Mouse (Mus musculus): Measurements from ENCODE around the gene Tmem268.

The Tmem268 gene

DNA sequence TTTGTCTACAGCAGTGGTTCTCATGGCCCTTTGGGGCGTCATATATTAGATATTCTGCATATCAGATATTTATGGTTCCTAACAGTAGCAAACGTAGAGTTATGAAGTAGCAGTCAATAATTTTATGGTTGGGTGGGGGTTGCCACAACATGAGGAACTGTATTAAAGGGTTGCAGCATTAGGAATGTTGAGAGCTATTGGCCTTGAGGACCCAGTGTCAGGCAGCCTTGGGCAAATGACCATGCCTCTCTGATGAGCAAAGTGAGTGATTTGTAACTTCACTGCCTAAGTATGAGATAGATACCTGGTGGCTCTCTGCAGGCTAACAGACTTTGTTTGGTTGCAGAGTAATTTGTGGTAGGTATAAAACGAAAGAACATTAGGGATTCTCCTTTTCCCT is 7.7 kb upstream of the Tmem268 start:
- peaks cover 41% of the 10 kb centered on the region for H3K4me1 ChIP-seq (replicated peaks; ENCODE audit: low read depth, low read length)
- H3K27me3 ChIP-seq (ENCODE audit: insufficient read depth, low read length), result no peaks in the 10 kb centered on the region
- TF ChIP-seq POU5F1 (IDR thresholded peaks at IDR 0.05; ENCODE audit: borderline replicate concordance, low read length), result no peak
- TF ChIP-seq CTCF (conservative IDR thresholded peaks at IDR 0.05; ENCODE audit: low read length), result no peak
- H3K36me3 ChIP-seq (ENCODE audit: insufficient read depth, low read length), result peaks cover 79% of the 10 kb centered on the region
- no peaks in the 10 kb centered on the region for H3K9me3 ChIP-seq (ENCODE audit: low read length)
- no peak overlapping the region for H3K4me3 ChIP-seq (replicated peaks; ENCODE audit: low read length)

DNA sequence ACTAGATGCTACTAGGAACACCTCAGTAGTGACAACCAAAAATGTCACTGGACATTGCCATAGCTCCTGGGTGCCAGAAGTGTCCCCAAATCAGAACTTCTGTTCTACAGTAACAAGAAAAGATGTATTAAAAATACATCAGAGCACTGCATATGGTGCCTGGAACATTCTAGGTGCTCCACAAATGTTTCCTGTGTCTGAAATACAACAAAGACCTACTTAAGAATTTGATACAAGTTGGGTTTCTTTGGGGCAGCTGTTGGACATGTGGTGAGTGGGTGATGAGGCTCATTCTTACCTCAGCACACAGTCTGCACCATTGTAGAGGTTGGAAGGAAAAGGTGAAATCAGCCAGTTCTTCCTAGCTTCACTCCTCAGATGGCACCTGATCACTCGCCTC is 5.7 kb upstream of the Tmem268 start:
- no peaks in the 10 kb centered on the region for H3K9me3 ChIP-seq (ENCODE audit: low read length)
- H3K4me3 ChIP-seq (replicated peaks; ENCODE audit: low read length), result no peak overlapping the region
- H3K4me1 ChIP-seq (replicated peaks; ENCODE audit: low read depth, low read length), result peaks cover 40% of the 10 kb centered on the region
- TF ChIP-seq NANOG (IDR thresholded peaks at IDR 0.05; ENCODE audit: borderline replicate concordance, low read length), result no peak
- TF ChIP-seq CTCF (conservative IDR thresholded peaks at IDR 0.05; ENCODE audit: low read length), result no peak
- TF ChIP-seq POU5F1 (IDR thresholded peaks at IDR 0.05; ENCODE audit: borderline replicate concordance, low read length), result no peak
- H3K27me3 ChIP-seq (ENCODE audit: insufficient read depth, low read length), result no peaks in the 10 kb centered on the region
- peaks cover 65% of the 10 kb centered on the region for H3K36me3 ChIP-seq (ENCODE audit: insufficient read depth, low read length)

DNA sequence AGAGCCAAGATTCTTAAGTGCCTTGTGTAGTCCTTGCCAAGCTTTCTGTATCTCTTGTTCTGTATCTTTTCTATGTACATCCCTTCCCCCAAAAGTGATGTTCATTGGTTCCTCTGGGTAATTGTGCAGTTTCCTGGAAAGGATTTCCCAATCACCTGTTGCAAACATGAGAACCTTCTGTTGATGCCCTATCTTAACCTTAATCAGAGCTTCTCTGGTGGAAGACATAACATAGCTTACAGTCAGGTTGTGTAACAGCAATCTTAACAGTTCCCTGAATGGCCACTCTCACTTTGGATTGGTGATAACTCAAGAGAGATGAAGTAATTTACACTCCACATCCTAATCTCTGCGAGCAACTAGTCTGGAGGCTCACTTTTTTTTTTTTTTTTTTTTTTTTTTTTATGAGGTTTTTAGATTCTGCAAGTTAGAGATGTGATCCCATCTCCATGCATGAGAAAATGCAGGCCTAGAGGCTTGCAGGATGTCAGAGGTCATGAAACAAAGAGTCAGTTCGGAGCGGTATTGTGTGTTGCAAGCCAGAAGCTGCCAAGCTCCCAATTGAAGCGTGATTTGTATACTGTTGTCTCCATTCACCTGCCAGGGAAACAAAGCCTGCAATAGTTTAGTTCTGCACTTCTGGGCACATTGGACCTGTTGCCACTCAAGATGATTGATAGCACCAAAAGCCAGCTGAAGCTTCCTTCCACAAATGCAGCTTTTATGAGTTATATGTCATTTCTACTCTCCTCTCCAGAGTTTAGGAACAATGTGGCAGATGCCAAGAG is 4.6 kb upstream of the Tmem268 start:
- H3K4me1 ChIP-seq (replicated peaks; ENCODE audit: low read depth, low read length), result peaks cover 36% of the 10 kb centered on the region
- TF ChIP-seq POU5F1 (IDR thresholded peaks at IDR 0.05; ENCODE audit: borderline replicate concordance, low read length) (no peak), NANOG (IDR thresholded peaks at IDR 0.05; ENCODE audit: borderline replicate concordance, low read length) (no peak), CTCF (conservative IDR thresholded peaks at IDR 0.05; ENCODE audit: low read length) (no peak)
- no peak overlapping the region for H3K4me3 ChIP-seq (replicated peaks; ENCODE audit: low read length)
- H3K36me3 ChIP-seq (ENCODE audit: insufficient read depth, low read length), result peaks cover 53% of the 10 kb centered on the region
- no peaks in the 10 kb centered on the region for H3K27me3 ChIP-seq (ENCODE audit: insufficient read depth, low read length)
- H3K9me3 ChIP-seq (ENCODE audit: low read length), result no peaks in the 10 kb centered on the region

DNA sequence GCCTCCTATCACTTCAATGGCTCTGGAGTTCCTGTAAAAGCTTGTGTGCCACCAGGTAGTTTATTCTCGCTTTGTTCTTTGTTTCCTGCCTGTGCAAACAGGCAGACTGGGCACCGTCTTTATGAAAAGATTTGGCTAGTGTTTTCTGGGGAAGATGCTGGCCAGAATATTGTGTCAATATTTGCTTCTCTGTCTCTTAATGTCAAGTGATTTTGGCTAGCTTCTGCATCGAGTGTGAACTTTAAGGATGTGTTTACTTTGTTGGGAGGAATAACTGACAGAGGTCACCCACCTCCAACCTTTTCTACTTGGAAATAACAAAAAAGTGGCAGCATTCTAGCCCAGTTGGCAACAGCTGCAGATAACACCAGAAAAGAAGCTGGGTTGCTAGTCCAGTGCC is 4.0 kb upstream of the Tmem268 start:
- no peak for TF ChIP-seq CTCF (conservative IDR thresholded peaks at IDR 0.05; ENCODE audit: low read length)
- TF ChIP-seq POU5F1 (IDR thresholded peaks at IDR 0.05; ENCODE audit: borderline replicate concordance, low read length), result no peak
- TF ChIP-seq NANOG (IDR thresholded peaks at IDR 0.05; ENCODE audit: borderline replicate concordance, low read length), result no peak
- 0 out of 2 replicates have a peak, but pooled peaks cover 2% of the 10 kb centered on the region for H3K27me3 ChIP-seq (ENCODE audit: insufficient read depth, low read length)
- no peaks in the 10 kb centered on the region for H3K9me3 ChIP-seq (ENCODE audit: low read length)
- H3K4me3 ChIP-seq (replicated peaks; ENCODE audit: low read length), result no peak overlapping the region
- peaks cover 47% of the 10 kb centered on the region for H3K36me3 ChIP-seq (ENCODE audit: insufficient read depth, low read length)
- H3K4me1 ChIP-seq (replicated peaks; ENCODE audit: low read depth, low read length), result peaks cover 42% of the 10 kb centered on the region

DNA sequence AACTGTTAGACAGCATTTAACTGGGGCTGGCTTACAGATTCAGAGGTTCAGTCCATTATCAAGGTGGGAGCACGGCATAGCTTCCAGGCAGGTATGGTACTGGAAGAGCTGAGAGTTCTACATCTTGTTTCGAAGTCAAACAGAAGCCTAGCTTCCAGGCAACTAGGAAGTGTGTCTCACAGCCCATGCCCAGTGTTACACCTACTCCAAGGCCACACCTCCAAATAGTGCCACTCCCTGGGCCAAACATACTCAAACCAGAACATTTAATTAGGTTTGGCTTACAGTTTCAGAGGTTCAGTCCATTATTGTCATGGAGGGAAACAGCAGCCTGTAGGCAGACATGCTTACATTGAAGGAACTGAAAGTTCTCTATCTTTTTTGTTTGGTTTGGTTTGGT is 3.5 kb upstream of the Tmem268 start:
- H3K9me3 ChIP-seq (ENCODE audit: low read length), result no peaks in the 10 kb centered on the region
- TF ChIP-seq NANOG (IDR thresholded peaks at IDR 0.05; ENCODE audit: borderline replicate concordance, low read length) (no peak), POU5F1 (IDR thresholded peaks at IDR 0.05; ENCODE audit: borderline replicate concordance, low read length) (no peak), CTCF (conservative IDR thresholded peaks at IDR 0.05; ENCODE audit: low read length) (no peak)
- 0 out of 2 replicates have a peak, but pooled peaks cover 4% of the 10 kb centered on the region for H3K27me3 ChIP-seq (ENCODE audit: insufficient read depth, low read length)
- no peak overlapping the region for H3K4me3 ChIP-seq (replicated peaks; ENCODE audit: low read length)
- H3K4me1 ChIP-seq (replicated peaks; ENCODE audit: low read depth, low read length), result peaks cover 47% of the 10 kb centered on the region
- H3K36me3 ChIP-seq (ENCODE audit: insufficient read depth, low read length), result peaks cover 44% of the 10 kb centered on the region

DNA sequence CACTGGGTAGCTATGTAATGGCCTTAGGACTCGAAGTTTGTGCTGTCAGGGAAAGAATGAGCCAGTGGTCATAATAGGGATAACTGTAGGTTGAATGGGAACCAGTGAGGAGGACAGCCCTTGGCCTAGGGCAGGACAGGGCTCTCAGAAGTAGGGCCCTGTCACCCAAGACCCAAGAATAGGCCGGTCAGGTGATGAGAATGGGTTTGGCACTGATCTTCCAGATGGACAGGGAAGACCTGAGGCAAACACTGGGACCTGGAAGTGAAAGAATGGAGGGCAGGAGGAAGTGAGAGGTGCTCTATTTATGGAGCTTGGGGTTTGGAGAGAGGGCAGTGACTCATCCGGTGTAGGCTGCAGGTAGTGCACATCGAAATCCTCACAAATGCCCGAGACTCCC is 1.9 kb upstream of the Tmem268 start:
- Histone ChIP-seq H3K4me3 (replicated peaks; ENCODE audit: low read length) (0 out of 2 replicates have a peak overlapping the region, but pooled peaks have one; percentile 86), H3K36me3 (ENCODE audit: insufficient read depth, low read length) (peaks cover 32% of the 10 kb centered on the region), H3K4me1 (replicated peaks; ENCODE audit: low read depth, low read length) (peaks cover 62% of the 10 kb centered on the region), H3K27me3 (ENCODE audit: insufficient read depth, low read length) (0 out of 2 replicates have a peak, but pooled peaks cover 4% of the 10 kb centered on the region), H3K9me3 (ENCODE audit: low read length) (no peaks in the 10 kb centered on the region)
- TF ChIP-seq NANOG (IDR thresholded peaks at IDR 0.05; ENCODE audit: borderline replicate concordance, low read length) (no peak), POU5F1 (IDR thresholded peaks at IDR 0.05; ENCODE audit: borderline replicate concordance, low read length) (no peak), CTCF (conservative IDR thresholded peaks at IDR 0.05; ENCODE audit: low read length) (no peak)

DNA sequence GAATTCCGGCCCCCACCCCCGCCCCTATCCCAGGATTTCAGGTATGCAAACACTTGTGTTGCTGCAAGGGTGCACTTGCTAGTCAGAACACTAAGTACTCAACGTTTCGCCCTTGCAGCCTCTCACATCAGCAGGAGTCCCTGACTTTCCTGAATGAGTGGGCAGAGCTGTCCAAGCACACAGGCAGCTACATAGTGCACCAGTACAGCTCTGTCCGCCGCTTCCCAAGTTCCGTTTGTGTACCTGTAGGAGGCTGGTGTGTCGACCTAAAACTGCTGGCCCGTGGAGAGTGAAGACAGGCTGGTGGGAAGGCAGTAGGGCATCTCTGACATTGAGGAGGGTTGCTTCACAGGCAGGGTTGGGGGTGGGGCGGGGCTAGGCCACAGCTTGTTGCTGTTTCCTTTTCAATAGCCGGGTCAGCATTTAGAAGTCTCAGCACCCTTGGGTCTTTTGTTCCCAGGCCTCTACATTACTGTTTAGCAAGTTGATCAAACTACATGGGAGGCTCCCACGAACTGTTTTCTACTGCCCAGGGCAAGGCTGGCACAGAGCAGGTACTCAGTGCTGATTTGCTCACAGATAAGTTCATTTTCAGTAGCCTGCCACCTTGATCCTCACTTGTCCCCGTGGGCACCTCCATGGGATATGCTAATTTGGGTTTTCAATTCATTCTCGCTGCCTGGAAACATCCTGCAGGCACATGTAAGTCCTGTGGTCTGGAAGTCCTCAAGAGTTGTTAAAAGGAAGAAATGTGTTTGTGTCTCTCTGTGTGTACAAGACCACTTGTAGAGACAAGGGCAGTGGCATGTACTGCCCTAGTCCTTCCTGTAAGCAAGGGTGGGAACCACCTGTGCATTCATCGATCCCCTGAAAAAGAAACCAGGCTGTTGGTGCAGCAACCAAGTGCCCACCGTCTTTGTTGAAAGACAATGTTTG is 1.2 kb upstream of the Tmem268 start:
- peak; percentile 10; the same call in 1 of the 2 replicates for TF ChIP-seq NANOG (IDR thresholded peaks at IDR 0.05; ENCODE audit: borderline replicate concordance, low read length)
- TF ChIP-seq CTCF (conservative IDR thresholded peaks at IDR 0.05; ENCODE audit: low read length), result no peak
- Histone ChIP-seq H3K4me1 (replicated peaks; ENCODE audit: low read depth, low read length) (peaks cover 62% of the 10 kb centered on the region), H3K4me3 (replicated peaks; ENCODE audit: low read length) (peak overlapping the region; percentile 86), H3K27me3 (ENCODE audit: insufficient read depth, low read length) (0 out of 2 replicates have a peak, but pooled peaks cover 4% of the 10 kb centered on the region), H3K36me3 (ENCODE audit: insufficient read depth, low read length) (peaks cover 27% of the 10 kb centered on the region), H3K9me3 (ENCODE audit: low read length) (no peaks in the 10 kb centered on the region)

DNA sequence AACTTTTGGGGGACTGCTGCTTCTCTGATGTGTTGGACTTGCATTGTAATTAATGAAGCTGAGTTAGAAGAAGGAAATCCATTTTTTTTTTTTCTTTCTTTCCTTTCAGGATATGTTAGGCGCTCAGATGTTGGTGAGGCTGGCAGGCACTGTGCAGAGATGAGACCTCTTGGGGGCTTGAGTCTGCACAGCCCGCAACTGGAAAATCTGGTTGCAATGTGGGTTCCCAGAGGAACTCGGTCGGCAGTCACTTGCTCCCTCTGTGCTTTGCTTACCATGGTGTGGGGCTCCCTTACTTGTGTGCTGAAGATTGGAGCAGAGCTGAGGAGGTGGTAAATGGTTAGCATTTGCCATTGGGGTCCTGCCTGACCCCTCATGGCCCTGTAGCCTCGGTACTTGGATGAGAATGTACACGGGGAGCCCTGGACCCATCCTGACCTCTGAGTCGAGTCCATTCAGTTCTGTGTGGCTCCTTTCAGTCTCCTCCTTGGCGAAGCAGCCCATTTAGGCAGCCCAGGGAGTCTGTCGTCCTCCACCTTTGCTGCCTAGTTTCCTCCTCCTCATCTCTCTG is 631 bp downstream of the Tmem268 start:
- H3K36me3 ChIP-seq (ENCODE audit: insufficient read depth, low read length), result peaks cover 28% of the 10 kb centered on the region
- 0 out of 2 replicates have a peak, but pooled peaks cover 4% of the 10 kb centered on the region for H3K27me3 ChIP-seq (ENCODE audit: insufficient read depth, low read length)
- H3K9me3 ChIP-seq (ENCODE audit: low read length), result no peaks in the 10 kb centered on the region
- H3K4me1 ChIP-seq (replicated peaks; ENCODE audit: low read depth, low read length), result peaks cover 62% of the 10 kb centered on the region
- H3K4me3 ChIP-seq (replicated peaks; ENCODE audit: low read length), result peak overlapping the region; percentile 86
- no peak for TF ChIP-seq POU5F1 (IDR thresholded peaks at IDR 0.05; ENCODE audit: borderline replicate concordance, low read length)
- TF ChIP-seq CTCF (conservative IDR thresholded peaks at IDR 0.05; ENCODE audit: low read length), result no peak
- TF ChIP-seq NANOG (IDR thresholded peaks at IDR 0.05; ENCODE audit: borderline replicate concordance, low read length), result no peak
